Mouse (Mus musculus) midbrain, embryonic 10.5 days (tissue): ENCODE data around the gene Asb3. TPM values are rescaled to one million over a fixed set of nuclear protein-coding genes. Genes with fewer than 3 reads are reported as not detected.
"Not testable (repeated sequence)": the region's sequence is repeated elsewhere in the genome, so short reads cannot be mapped to it uniquely, and the experiment has no call there.

Source experiments
- DNase-seq: peaks from one replicate; pipeline ENCODE4 v3.0.0-alpha.2; 2017; ENCODE audit warnings: low spot score
- H3K27ac ChIP-seq: fragments of 300-500 bp; sonication (generic); replicated peaks from 2 replicates; pipeline ENCODE4 v1.5.1; 2016; ENCODE audit warnings: mild to moderate bottlenecking
- H3K27me3 ChIP-seq: fragments of 300-500 bp; sonication (generic); 2 replicates; pipeline ENCODE4 v1.6.1; 2016; ENCODE audit warnings: low read depth, mild to moderate bottlenecking; ENCODE audit not compliant: poor library complexity, severe bottlenecking
- H3K36me3 ChIP-seq: fragments of 300-500 bp; sonication (generic); 2 replicates; pipeline ENCODE4 v1.6.1; 2016; ENCODE audit warnings: mild to moderate bottlenecking, moderate library complexity
- H3K4me1 ChIP-seq: fragments of 300-500 bp; sonication (generic); 2 replicates; pipeline ENCODE4 v1.6.1; 2016
- H3K4me3 ChIP-seq: fragments of 300-500 bp; sonication (generic); 2 replicates; pipeline ENCODE4 v1.5.1; 2016; ENCODE audit warnings: mild to moderate bottlenecking, moderate library complexity
- H3K9me3 ChIP-seq: fragments of 300-500 bp; sonication (generic); replicated peaks from 2 replicates; pipeline ENCODE4 v1.6.1; 2016; ENCODE audit warnings: mild to moderate bottlenecking
- WGBS: fragments of 180-500 bp; shearing (Covaris S2); methylation state at CpG from one replicate; pipeline ENCODE4 v1.1.7; 2016; 5-methylcytosine and 5-hydroxymethylcytosine counted together
- polyA plus RNA-seq: library from polyadenylated mRNA; unstranded; fragments of >200 nt; fragmentation: Nextera tagmentation; extraction: Ambion mirVana; gene quantifications from 2 replicates; pipeline ENCODE4 v1.2.1, GENCODE M21; 2016

Asb3 gene
- polyA plus RNA-seq, 1 experiment from 2014 or later = 26.7 TPM

DNA sequence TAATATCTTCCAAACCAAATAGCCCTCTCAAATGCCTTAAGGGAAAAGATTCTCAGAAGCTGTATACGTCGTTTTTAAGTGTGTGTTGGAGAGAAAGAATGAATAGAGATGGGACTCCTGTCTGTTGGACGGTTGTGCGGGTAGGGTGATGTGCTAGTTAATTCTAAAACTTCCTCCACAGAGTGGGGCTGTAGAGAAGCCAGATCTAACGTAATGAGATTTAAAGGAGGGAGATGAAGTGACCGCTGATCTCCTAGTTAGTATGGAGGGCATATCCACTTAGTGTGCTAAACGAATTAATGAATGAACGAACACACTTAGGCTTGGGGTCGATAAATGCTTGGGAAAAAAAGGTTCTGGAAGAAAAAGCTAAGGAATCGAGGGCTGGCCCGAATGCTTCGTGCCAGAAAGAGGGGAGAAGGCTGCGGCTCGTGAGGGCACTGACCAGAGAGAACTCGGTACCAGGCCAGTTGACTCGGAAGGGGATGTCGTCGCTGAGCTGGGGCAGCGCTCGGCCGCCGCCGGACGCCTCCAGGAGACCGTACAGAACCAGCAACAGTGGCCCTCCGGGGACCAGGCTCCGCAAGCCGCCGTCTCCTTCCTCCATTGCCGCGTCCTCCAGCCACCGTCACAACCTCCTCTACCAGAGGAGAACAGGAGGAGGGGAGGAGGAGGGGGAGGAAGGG, 68.4 kb downstream of the Asb3 start:
- peak; percentile 73 for DNase-seq
- Histone ChIP-seq H3K4me1 (peaks cover 17% of the 10 kb centered on the region), H3K27ac (peak overlapping the region; percentile 94), H3K27me3 (no peaks in the 10 kb centered on the region), H3K9me3 (peaks cover 18% of the 10 kb centered on the region), H3K4me3 (peak overlapping the region; percentile 85), H3K36me3 (peaks cover 59% of the 10 kb centered on the region)
- 2% methylated on average over 28 of the region's 32 CpGs for WGBS

GRCm38 (mm10) chr11:30954279-30954725, 69.1 kb downstream of the Asb3 start, which contains the start of gene Erlec1:
Erlec1 (minus strand) TSS chr11:30954335.
- no peaks in the 10 kb centered on the region for H3K27me3 ChIP-seq
- peak within 1 kb of the TSS; percentile 85 for H3K4me3 ChIP-seq
- H3K9me3 ChIP-seq = peaks cover 25% of the 10 kb centered on the region
- H3K36me3 ChIP-seq = peaks cover 52% of the 10 kb centered on the region
- whole genome bisulfite sequencing = under 1% methylated on average over 40 of the region's 40 CpGs
- peaks cover 17% of the 10 kb centered on the region for H3K4me1 ChIP-seq
- peak; percentile 89 for DNase-seq
- H3K27ac ChIP-seq = peak within 1 kb of the TSS; percentile 94

- H3K4me3 ChIP-seq = peak overlapping the region; percentile 63; the same call in 1 of the 2 replicates
- H3K9me3 ChIP-seq = no peaks in the 10 kb centered on the region
- WGBS = 51% methylated on average over 2 of the region's 2 CpGs
- H3K27me3 ChIP-seq = no peaks in the 10 kb centered on the region
- H3K36me3 ChIP-seq = no peaks in the 10 kb centered on the region
- DNase-seq = no peak
- H3K27ac ChIP-seq = no peak overlapping the region
- peaks cover 13% of the 10 kb centered on the region for H3K4me1 ChIP-seq
Measured at GRCm38 (mm10) chr11:30985237-30985636, 100.0 kb downstream of the Asb3 start.

DNA sequence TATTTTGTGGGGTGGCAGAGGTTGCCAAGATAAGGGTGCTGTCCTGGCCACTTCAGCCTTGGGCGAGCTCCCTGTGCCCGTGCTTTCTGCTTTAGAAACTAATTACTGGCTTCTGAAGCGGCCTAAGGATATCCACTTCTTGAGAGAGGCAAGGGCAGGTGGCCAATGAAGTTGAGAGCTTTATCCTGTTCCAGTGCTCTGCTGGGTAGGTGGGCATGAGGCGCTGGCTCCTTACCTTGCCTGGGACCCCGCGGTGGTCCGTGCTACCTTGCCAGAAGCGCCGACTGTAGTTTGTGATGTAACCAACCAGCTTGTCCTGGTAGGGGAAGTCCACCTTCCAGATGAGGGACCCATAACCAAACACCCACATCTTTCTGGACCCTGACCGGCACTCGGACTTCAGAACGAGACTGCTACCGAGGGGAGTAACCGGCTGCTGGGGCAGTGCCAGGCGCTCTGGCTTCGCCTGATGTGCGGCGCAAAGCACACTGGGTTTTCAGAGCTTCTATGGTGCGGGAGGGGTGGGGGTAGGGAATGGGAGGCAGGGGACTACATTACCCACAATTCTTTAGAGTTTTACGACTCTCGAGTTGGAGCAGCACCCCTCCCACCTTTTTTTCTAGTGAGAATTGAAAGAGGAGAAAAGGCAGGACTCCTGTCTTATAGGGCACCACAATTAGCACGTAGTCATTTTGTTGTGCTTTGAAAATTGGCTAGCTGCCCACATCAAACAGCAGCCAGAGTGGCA, 100.8 kb downstream of the Asb3 start, which contains the start of gene Chac2:
TSS of gene Chac2 (minus strand) at position 474 of the 748 bp plus-strand sequence.
- H3K9me3 ChIP-seq = no peaks in the 10 kb centered on the region
- H3K4me3 ChIP-seq = peak within 1 kb of the TSS; percentile 63
- no peaks in the 10 kb centered on the region for H3K36me3 ChIP-seq
- DNase-seq = peak; percentile 79
- no peaks in the 10 kb centered on the region for H3K27me3 ChIP-seq
- H3K27ac ChIP-seq = peak within 1 kb of the TSS; percentile 86
- peaks cover 13% of the 10 kb centered on the region for H3K4me1 ChIP-seq
- 2% methylated on average over 22 of the region's 22 CpGs for WGBS

DNA sequence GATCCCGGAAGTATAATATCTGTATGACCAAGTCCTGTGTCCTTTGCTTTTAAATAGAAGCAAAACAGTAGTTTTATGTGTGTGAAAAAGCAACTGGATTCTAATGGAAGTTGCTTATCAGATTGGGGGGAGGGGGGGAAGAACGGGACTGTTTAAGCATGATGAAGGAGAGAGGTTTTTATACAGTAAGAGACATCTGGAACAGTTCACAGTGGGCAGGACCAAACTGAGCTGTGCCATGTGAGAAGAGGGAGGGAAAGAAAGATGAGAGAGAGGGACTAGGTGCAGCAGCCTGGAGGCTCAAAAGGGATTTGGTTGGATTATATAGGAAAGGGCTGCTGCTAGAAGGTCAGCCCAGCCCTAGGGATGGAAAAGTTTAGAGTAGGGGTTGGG, 101.4 kb downstream of the Asb3 start:
- 6% methylated on average over 2 of the region's 2 CpGs for WGBS
- Histone ChIP-seq H3K36me3 (no peaks in the 10 kb centered on the region), H3K4me1 (peaks cover 13% of the 10 kb centered on the region), H3K4me3 (peak overlapping the region; percentile 63), H3K27me3 (no peaks in the 10 kb centered on the region), H3K27ac (peak overlapping the region; percentile 86), H3K9me3 (no peaks in the 10 kb centered on the region)
- no peak for DNase-seq

- Histone ChIP-seq H3K4me1 (no peaks in the 10 kb centered on the region), H3K9me3 (no peaks in the 10 kb centered on the region), H3K27ac (no peak overlapping the region), H3K4me3 (no peak overlapping the region), H3K27me3 (no peaks in the 10 kb centered on the region), H3K36me3 (no peaks in the 10 kb centered on the region; the same call in 1 of the 2 replicates)
- 86% methylated on average over 3 of the region's 3 CpGs for WGBS
- no peak for DNase-seq
Measured at GRCm38 (mm10) chr11:30996670-30997069, 111.5 kb downstream of the Asb3 start.

DNA sequence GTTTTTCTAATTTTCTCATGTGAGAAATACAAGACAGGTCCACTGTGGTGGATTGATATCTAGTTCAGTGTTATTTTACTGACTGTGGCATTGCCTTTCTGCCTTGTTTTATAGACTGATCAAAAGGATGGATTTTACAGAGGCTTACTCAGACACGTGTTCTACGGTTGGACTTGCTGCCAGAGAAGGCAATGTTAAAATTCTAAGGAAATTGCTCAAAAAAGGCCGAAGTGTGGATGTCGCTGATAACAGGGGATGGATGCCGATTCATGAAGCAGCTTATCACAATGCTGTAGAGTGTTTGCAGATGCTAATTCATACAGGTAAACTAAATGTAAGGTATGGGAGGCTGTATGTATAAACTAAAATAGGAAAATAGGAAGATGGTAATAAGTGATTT, 113.0 kb downstream of the Asb3 start:
- WGBS = 92% methylated on average over 5 of the region's 5 CpGs
- Histone ChIP-seq H3K9me3 (no peaks in the 10 kb centered on the region), H3K4me3 (no peak overlapping the region), H3K4me1 (no peaks in the 10 kb centered on the region), H3K27me3 (no peaks in the 10 kb centered on the region), H3K27ac (no peak overlapping the region), H3K36me3 (no peaks in the 10 kb centered on the region; the same call in 1 of the 2 replicates)
- DNase-seq = no peak

DNA sequence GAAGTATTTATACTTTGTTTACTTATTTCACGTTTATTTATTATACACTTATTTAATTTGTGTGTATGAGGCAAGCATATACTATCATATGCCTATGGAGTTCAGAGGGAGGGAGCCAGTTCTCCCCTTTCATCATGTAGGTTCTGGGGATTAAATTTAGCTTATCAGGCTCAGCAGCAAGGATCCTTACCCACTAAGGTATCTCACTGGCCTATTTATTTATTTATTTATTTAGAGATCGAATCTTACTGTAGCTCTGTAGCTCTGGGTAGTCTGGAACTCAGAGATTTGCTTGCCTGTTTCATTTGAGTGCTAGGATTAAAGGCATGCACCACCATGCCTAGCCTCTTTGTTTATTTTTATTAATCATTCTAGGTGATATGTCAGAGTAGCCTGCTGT, 113.5 kb downstream of the Asb3 start:
- Histone ChIP-seq H3K36me3 (no peaks in the 10 kb centered on the region; the same call in 1 of the 2 replicates), H3K4me3 (no peak overlapping the region), H3K27me3 (no peaks in the 10 kb centered on the region), H3K9me3 (no peaks in the 10 kb centered on the region), H3K4me1 (no peaks in the 10 kb centered on the region), H3K27ac (no peak overlapping the region)
- WGBS = 78% methylated on average over 2 of the region's 2 CpGs
- no peak for DNase-seq

DNA sequence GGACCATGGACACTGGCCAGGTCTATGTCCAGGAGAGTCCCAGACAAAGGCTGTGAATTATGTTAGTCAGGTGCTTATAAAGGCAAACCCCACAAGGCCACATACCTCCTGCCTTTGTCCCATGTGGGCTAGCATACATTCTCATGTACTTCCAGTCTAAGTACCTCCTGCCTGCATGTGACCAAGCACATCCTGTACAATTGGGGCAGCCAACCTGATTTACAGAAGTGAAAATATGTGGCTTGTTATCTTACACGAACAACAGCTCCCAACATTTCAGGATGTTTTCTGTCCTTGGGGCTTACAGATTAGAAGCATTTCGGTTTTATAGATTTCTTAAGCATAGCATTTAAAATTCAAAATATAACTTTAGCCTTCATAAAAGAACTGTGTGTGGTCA, 114.8 kb downstream of the Asb3 start:
- H3K4me3 ChIP-seq = no peak overlapping the region
- WGBS = 91% methylated on average over 2 of the region's 2 CpGs
- H3K9me3 ChIP-seq = no peaks in the 10 kb centered on the region
- no peak overlapping the region for H3K27ac ChIP-seq
- H3K36me3 ChIP-seq = no peaks in the 10 kb centered on the region; the same call in 1 of the 2 replicates
- no peaks in the 10 kb centered on the region for H3K27me3 ChIP-seq
- no peaks in the 10 kb centered on the region for H3K4me1 ChIP-seq
- no peak for DNase-seq

GRCm38 (mm10) chr11:31001169-31001908, 116.1 kb downstream of the Asb3 start:
- WGBS = 90% methylated on average over 4 of the region's 4 CpGs
- DNase-seq = no peak
- H3K9me3 ChIP-seq = no peaks in the 10 kb centered on the region
- H3K4me1 ChIP-seq = no peaks in the 10 kb centered on the region
- no peak overlapping the region for H3K4me3 ChIP-seq
- no peak overlapping the region for H3K27ac ChIP-seq
- H3K36me3 ChIP-seq = peaks cover 8% of the 10 kb centered on the region; the same call in 1 of the 2 replicates
- H3K27me3 ChIP-seq = no peaks in the 10 kb centered on the region

DNA sequence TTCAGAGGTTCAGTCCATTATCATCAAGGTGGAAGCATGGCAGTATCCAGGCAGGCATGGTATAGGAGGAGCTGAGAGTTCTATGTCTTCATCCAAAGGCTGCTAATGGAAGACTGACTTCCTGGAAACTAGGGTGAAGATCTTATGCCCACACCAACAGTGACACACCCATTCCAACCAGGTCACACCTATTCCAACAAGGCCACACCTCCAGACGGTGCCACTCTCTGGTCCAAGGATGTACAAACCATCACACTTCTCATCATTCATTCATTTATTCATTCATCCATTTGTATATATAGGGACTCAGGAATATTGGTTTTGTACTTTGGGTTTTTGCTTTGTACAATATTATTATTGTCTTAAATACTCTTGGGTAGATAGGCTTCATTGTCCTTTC, 124.5 kb downstream of the Asb3 start:
- WGBS = 100% methylated on average over 1 of the region's 1 CpGs
- not testable (repeated sequence) for DNase-seq, H3K27me3 ChIP-seq, H3K27ac ChIP-seq, H3K4me3 ChIP-seq, H3K9me3 ChIP-seq, H3K4me1 ChIP-seq
- H3K36me3 ChIP-seq = peaks cover 16% of the 10 kb centered on the region; the same call in 1 of the 2 replicates

DNA sequence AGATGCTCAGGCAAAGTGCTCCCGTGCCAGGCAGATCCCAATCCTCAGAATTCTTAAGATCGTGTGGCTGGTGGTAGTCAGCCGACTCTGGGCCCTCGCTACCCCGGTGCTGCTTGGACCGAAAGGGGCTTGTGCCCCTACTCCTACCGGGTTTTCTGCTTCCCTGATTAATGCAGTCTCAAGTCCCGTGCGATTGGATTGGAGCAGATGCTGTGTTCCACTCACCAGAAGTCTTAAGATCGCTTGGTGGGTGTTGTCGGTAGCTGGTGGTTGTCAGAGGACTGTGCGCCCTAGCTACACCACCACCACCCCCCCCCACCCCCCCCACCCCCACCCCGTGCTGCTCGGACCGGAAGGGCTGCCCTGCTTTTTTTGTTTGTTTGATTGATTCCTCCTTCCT, 132.2 kb downstream of the Asb3 start:
- H3K27ac ChIP-seq, H3K36me3 ChIP-seq, H3K4me1 ChIP-seq, DNase-seq, H3K27me3 ChIP-seq, H3K4me3 ChIP-seq, H3K9me3 ChIP-seq: not testable (repeated sequence)
- whole genome bisulfite sequencing = 68% methylated on average over 14 of the region's 15 CpGs
